Mouse (Mus musculus): Measurements from ENCODE around the gene Zbtb8b. TPM values are rescaled to one million over a fixed set of nuclear protein-coding genes. Genes with fewer than 3 reads are reported as not detected.
"Not testable (repeated sequence)": the region's sequence is repeated elsewhere in the genome, so short reads cannot be mapped to it uniquely, and the experiment has no call there.

The Zbtb8b gene
- polyA plus RNA-seq, 1 experiment = not detected

DNA sequence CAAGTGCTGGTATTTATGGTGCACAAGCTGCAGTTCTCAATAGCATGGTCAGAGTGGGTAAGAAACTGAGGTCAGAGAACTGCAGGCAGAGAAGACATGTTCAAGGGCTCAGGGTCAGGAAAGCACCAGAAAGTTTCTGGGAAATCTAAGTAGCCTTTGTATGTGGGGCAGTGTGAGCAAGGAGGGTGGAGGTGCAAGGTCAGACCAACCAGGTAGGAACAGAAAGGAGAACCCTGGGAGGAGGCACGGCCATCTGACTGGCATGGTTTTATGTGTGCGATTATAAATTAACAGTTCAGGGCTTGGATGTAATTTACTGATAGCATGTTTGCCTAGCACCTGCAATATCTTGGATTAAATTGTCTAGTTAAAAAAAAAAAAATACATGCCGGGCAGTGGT, 19.1 kb upstream of the Zbtb8b start:
- no peak for TF ChIP-seq POLR2A (IDR thresholded peaks at IDR 0.05; ENCODE audit: low read depth, low read length)
- TF ChIP-seq CTCF (IDR thresholded peaks at IDR 0.05; ENCODE audit: borderline replicate concordance, insufficient read depth, low read length) = no peak
- Histone ChIP-seq H3K4me3 (ENCODE audit: insufficient read depth, low read length) (no peak overlapping the region), H3K27ac (ENCODE audit: insufficient read depth, low read length) (no peak overlapping the region), H3K4me1 (ENCODE audit: control insufficient read depth, insufficient read depth, low read length) (no peaks in the 10 kb centered on the region)

GRCm38 (mm10) chr4:129457311-129457710, 16.7 kb upstream of the Zbtb8b start:
- H3K27ac ChIP-seq (ENCODE audit: insufficient read depth, low read length); H3K4me1 ChIP-seq (ENCODE audit: control insufficient read depth, insufficient read depth, low read length); H3K4me3 ChIP-seq (ENCODE audit: insufficient read depth, low read length): not testable (repeated sequence)

- Histone ChIP-seq H3K27ac (ENCODE audit: insufficient read depth, low read length) (no peak overlapping the region), H3K4me1 (ENCODE audit: control insufficient read depth, insufficient read depth, low read length) (no peaks in the 10 kb centered on the region)
Observed at GRCm38 (mm10) chr4:129456126-129456525, 15.5 kb upstream of the Zbtb8b start.

DNA sequence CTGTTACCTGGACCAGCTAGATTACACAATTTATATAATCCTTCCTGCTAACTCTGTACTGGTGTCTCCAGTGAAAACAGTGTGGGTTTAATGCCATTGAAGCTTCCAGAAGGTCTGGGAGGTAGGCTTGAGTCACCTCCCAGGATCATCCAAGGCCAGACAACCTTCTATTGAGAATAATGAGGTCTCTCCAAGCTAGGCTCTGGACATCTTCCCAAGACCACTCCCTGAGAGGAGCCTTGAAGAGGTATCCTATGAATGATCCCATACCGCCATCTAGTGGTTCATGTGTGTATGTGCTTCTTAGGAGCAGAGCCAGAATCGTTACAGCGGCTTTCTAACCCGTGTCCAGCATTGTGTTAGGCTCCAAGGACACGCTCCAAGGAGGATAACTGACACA, 14.6 kb upstream of the Zbtb8b start:
- Histone ChIP-seq H3K4me1 (ENCODE audit: control insufficient read depth, insufficient read depth, low read length) (no peaks in the 10 kb centered on the region), H3K4me3 (ENCODE audit: insufficient read depth, low read length) (no peak overlapping the region), H3K27ac (ENCODE audit: insufficient read depth, low read length) (no peak overlapping the region)
- TF ChIP-seq POLR2A (IDR thresholded peaks at IDR 0.05; ENCODE audit: low read depth, low read length) = no peak
- TF ChIP-seq CTCF (IDR thresholded peaks at IDR 0.05; ENCODE audit: borderline replicate concordance, insufficient read depth, low read length) = no peak; the same call in 1 of the 2 replicates

More at GRCm38 (mm10) chr4:129456126-129456525, 15.5 kb upstream of the Zbtb8b start:
- TF ChIP-seq POLR2A (IDR thresholded peaks at IDR 0.05; ENCODE audit: low read depth, low read length) (no peak), CTCF (IDR thresholded peaks at IDR 0.05; ENCODE audit: borderline replicate concordance, insufficient read depth, low read length) (no peak)
- H3K4me3 ChIP-seq (ENCODE audit: insufficient read depth, low read length) = no peak overlapping the region

DNA sequence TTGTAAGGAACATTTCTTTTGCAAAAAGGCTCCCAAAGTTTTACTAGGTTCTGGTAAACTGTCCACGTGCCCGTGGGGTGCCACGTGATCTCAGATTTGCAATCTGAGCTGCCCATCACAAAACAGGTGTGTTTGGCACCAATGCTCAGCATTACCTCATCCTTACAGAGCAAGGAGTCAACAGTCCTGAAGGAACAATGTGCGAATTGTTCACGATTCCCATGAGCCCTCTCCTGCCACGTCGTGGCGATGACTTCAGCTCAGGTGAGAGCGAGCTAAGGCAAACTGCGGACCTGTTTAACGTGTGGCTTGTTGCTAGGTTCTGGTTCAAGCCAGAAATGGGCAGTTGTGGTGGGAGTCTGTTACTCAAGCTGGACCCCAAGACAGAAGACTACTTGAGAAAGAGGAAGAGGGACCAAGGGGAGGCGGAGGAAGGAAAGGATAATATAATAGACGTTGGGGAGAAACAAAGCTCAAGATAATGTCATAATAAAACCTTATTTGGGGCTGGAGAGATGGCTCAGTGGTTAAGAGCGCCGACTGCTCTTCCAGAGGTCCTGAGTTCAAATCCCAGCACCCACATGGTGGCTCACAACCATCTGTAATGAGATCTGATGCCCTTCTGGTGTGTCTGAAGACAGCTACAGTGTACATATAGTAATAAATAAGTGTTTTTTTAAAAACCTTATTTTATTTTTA, 11.0 kb upstream of the Zbtb8b start:
- Histone ChIP-seq H3K4me3 (ENCODE audit: insufficient read depth, low read length) (no peak overlapping the region), H3K4me1 (ENCODE audit: control insufficient read depth, insufficient read depth, low read length) (no peaks in the 10 kb centered on the region), H3K27ac (ENCODE audit: insufficient read depth, low read length) (no peak overlapping the region)
- TF ChIP-seq POLR2A (IDR thresholded peaks at IDR 0.05; ENCODE audit: low read depth, low read length) = no peak
- TF ChIP-seq CTCF (IDR thresholded peaks at IDR 0.05; ENCODE audit: borderline replicate concordance, insufficient read depth, low read length) = no peak

DNA sequence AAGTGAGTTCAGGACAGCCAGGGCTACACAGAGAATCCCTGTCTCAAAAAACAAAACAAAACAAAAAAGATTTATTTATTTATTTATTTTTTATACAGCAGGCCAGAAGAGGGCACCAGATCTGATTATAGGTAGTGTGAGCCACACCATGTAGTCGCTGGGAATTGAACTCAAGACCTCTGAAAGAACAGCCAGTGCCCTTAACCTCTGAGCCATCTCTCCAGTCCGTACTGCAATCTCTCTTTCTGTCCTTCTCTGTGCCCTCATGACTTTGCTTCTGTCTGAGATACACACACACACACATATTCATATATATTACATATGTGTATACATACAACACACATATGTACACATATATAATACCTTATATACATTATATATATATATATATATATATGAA, 10.2 kb upstream of the Zbtb8b start:
- Histone ChIP-seq H3K27ac (ENCODE audit: insufficient read depth, low read length) (no peak overlapping the region), H3K4me3 (ENCODE audit: insufficient read depth, low read length) (no peak overlapping the region), H3K4me1 (ENCODE audit: control insufficient read depth, insufficient read depth, low read length) (no peaks in the 10 kb centered on the region)
- TF ChIP-seq CTCF (IDR thresholded peaks at IDR 0.05; ENCODE audit: borderline replicate concordance, insufficient read depth, low read length) (no peak), POLR2A (IDR thresholded peaks at IDR 0.05; ENCODE audit: low read depth, low read length) (no peak)

DNA sequence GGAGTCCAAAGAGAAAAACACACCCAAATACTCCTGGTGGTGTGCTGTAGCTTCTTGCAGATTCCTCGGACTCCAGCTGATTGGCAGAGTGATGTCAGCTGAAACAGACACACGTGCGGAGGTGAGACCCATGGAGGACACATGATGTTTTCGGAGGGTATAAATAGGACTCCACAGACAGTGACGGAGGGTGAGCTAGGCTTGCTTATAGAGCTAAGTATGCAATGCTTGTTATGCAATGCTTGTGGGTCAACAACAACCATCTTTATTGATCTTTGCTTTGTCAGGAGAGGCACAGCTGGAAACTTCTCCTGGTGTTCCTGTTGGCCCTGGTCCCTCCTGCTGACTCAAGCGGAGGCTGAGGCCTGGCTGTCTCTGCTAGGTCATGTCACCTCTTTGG, 8.1 kb upstream of the Zbtb8b start:
- Histone ChIP-seq H3K27ac (ENCODE audit: insufficient read depth, low read length) (no peak overlapping the region), H3K4me1 (ENCODE audit: control insufficient read depth, insufficient read depth, low read length) (no peaks in the 10 kb centered on the region), H3K4me3 (ENCODE audit: insufficient read depth, low read length) (no peak overlapping the region)
- TF ChIP-seq POLR2A (IDR thresholded peaks at IDR 0.05; ENCODE audit: low read depth, low read length) (no peak), CTCF (IDR thresholded peaks at IDR 0.05; ENCODE audit: borderline replicate concordance, insufficient read depth, low read length) (no peak)

- no peaks in the 10 kb centered on the region for H3K4me1 ChIP-seq (ENCODE audit: control insufficient read depth, insufficient read depth, low read length)
- no peak for TF ChIP-seq CTCF (IDR thresholded peaks at IDR 0.05; ENCODE audit: borderline replicate concordance, insufficient read depth, low read length)
- no peak for TF ChIP-seq POLR2A (IDR thresholded peaks at IDR 0.05; ENCODE audit: low read depth, low read length)
- H3K4me3 ChIP-seq (ENCODE audit: insufficient read depth, low read length) = no peak overlapping the region
- H3K27ac ChIP-seq (ENCODE audit: insufficient read depth, low read length) = no peak overlapping the region
Observed at GRCm38 (mm10) chr4:129447778-129448563, 7.3 kb upstream of the Zbtb8b start.

- Histone ChIP-seq H3K4me3 (ENCODE audit: insufficient read depth, low read length) (no peak overlapping the region), H3K4me1 (ENCODE audit: control insufficient read depth, insufficient read depth, low read length) (no peaks in the 10 kb centered on the region), H3K27ac (ENCODE audit: insufficient read depth, low read length) (no peak overlapping the region)
- TF ChIP-seq POLR2A (IDR thresholded peaks at IDR 0.05; ENCODE audit: low read depth, low read length) = no peak
- TF ChIP-seq CTCF (IDR thresholded peaks at IDR 0.05; ENCODE audit: borderline replicate concordance, insufficient read depth, low read length) = no peak
Observed at GRCm38 (mm10) chr4:129447360-129447759, 6.7 kb upstream of the Zbtb8b start.

DNA sequence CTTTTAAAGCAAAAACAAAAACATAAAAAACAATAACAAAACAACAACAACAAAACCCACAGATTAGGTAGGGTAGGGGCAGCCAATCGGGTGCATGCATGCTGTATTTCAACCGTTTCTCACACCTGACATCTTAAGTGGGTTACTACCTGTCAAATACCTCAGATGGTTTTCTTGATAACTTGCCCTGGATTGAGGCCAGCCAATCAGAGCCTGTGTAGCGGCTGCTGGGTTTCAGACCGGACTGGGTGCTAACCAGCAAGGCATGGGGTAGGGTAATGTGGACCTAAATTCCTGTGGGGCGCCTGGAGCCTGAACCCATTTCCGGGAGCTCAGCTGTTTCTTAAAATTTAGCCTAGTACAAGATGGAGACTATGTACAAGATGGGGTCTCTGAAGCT, 492 bp upstream of the Zbtb8b start:
- no peak overlapping the region for H3K4me3 ChIP-seq (ENCODE audit: insufficient read depth, low read length)
- TF ChIP-seq POLR2A (IDR thresholded peaks at IDR 0.05; ENCODE audit: low read depth, low read length) (no peak), CTCF (IDR thresholded peaks at IDR 0.05; ENCODE audit: borderline replicate concordance, insufficient read depth, low read length) (no peak)
- H3K4me1 ChIP-seq (ENCODE audit: control insufficient read depth, insufficient read depth, low read length) = no peaks in the 10 kb centered on the region
- H3K27ac ChIP-seq (ENCODE audit: insufficient read depth, low read length) = no peak overlapping the region

All from embryonic fibroblast, embryonic 13.5 days (primary cell).